Mouse (Mus musculus) kidney, embryonic 15.5 days (tissue): ENCODE results near the gene Dennd1b. TPM values are rescaled to one million over a fixed set of nuclear protein-coding genes. Genes with fewer than 3 reads are reported as not detected.

Source experiments
- ATAC-seq: fragments of 200-750 bp; cut with Nextera tagmentation; replicated peaks from 2 replicates; pipeline ENCODE4 v1.8.0; 2017; ENCODE audit warnings: moderate TSS enrichment; ENCODE audit not compliant: low FRiP score
- H3K27ac ChIP-seq: fragments of 300-500 bp; sonication (generic); 2 replicates; pipeline ENCODE4 v1.5.1; 2015; ENCODE audit warnings: mild to moderate bottlenecking, inconsistent platforms
- H3K27me3 ChIP-seq: fragments of 300-500 bp; sonication (generic); 2 replicates; pipeline ENCODE4 v1.6.1; 2015; ENCODE audit warnings: inconsistent platforms
- H3K36me3 ChIP-seq: fragments of 300-500 bp; sonication (generic); 2 replicates; pipeline ENCODE4 v1.6.1; 2015; ENCODE audit warnings: inconsistent platforms
- H3K4me1 ChIP-seq: fragments of 300-500 bp; sonication (generic); 2 replicates; pipeline ENCODE4 v1.6.1; 2015; ENCODE audit warnings: inconsistent platforms
- H3K4me2 ChIP-seq: fragments of 300-500 bp; sonication (generic); 2 replicates; pipeline ENCODE4 v1.6.1; 2015; ENCODE audit warnings: moderate library complexity, mild to moderate bottlenecking, inconsistent platforms
- H3K4me3 ChIP-seq: fragments of 300-500 bp; sonication (generic); replicated peaks from 2 replicates; pipeline ENCODE4 v1.5.1; 2015; ENCODE audit warnings: mild to moderate bottlenecking, inconsistent platforms
- H3K9ac ChIP-seq: fragments of 300-500 bp; sonication (generic); 2 replicates; pipeline ENCODE4 v1.6.1; 2015; ENCODE audit warnings: mild to moderate bottlenecking, inconsistent platforms
- H3K9me3 ChIP-seq: fragments of 300-500 bp; sonication (generic); replicated peaks from 2 replicates; pipeline ENCODE4 v1.6.1; 2016; ENCODE audit warnings: inconsistent platforms
- WGBS: fragments of 180-500 bp; shearing (Covaris S2); methylation state at CpG from one replicate; pipeline ENCODE4 v1.1.7; 2015; ENCODE audit warnings: mixed read lengths; 5-methylcytosine and 5-hydroxymethylcytosine counted together
- polyA plus RNA-seq: library from polyadenylated mRNA; unstranded; fragments of >200 nt; fragmentation: Nextera tagmentation; extraction: Ambion mirVana; gene quantifications from 2 replicates; pipeline ENCODE4 v1.2.1, GENCODE M21; 2015

Gene Dennd1b
- polyA plus RNA-seq, 1 experiment from 2014 or later = 8.2 TPM

DNA sequence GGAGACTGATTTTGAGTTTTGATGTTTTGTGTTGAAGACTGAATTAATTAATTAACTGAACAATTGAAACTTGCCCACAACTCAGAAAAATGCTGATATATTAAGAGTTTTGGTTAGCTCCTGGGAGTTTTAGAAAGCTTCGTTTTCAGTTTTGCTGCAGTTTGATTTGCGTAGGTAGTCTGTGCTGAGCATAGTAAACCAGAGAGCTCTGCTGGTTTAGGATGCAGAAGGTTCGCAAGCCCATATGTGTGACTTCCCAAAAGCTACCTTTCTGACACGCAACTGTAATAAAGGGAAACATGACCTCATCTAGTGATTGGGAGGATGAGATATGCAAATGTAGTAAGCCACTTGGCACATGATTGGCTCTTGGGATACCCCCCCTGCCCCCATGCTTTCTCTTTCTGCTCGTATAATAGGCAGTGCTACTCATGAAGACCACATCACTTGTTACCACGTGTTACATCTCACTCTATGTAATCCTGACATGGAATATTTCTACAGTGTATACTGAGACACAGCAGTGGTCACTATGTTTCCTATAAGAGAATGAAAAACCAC lies 23.6 kb upstream of the Dennd1b start:
- H3K9me3 ChIP-seq = no peaks in the 10 kb centered on the region
- H3K4me3 ChIP-seq = no peak overlapping the region
- no peaks in the 10 kb centered on the region for H3K36me3 ChIP-seq
- ATAC-seq = no peak
- H3K4me2 ChIP-seq = no peak overlapping the region
- no peaks in the 10 kb centered on the region for H3K27me3 ChIP-seq
- no peak overlapping the region for H3K27ac ChIP-seq
- no peak overlapping the region for H3K9ac ChIP-seq
- 69% methylated on average over 6 of the region's 6 CpGs for WGBS
- H3K4me1 ChIP-seq = no peaks in the 10 kb centered on the region

DNA sequence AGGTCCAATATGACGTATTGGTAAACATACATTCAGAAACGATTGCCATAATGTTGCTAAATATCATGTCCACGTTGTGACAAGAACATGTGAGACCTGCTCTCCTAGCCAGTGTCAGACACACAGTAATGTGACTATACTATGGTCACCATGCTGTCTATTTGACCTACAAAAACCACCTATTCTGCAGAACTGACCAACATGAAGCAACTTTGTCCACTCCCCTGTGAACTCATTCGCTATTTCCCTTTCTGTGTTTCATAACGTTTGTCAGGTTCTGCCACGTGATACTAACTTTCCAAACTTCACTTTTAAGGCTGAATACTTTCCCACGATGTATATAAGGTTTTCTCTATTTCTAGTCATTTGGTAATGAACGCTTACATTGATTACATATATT lies 22.8 kb upstream of the Dennd1b start:
- WGBS = 89% methylated on average over 8 of the region's 8 CpGs

DNA sequence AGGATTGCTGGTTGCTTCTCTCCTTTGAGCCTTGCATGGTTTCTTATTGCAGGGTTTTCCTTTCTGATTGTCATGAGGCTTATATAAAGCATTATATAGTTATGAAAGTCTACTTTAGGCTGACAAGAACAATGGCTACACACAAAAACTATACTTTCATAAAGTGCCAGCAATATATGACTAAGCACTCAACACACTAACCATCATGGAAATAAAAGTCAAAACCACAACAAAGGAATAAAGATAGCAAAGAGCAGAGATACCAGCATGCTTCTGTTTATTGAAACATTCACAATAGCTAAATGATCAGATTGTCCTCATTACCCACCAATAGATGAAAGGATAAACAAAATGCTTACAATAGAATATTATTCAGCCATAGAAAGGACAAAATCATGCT lies 11.1 kb upstream of the Dennd1b start:
- Histone ChIP-seq H3K27me3 (no peaks in the 10 kb centered on the region), H3K4me2 (no peak overlapping the region), H3K4me3 (no peak overlapping the region), H3K9me3 (no peaks in the 10 kb centered on the region), H3K27ac (no peak overlapping the region), H3K36me3 (no peaks in the 10 kb centered on the region), H3K4me1 (0 out of 2 replicates have a peak, but pooled peaks cover 3% of the 10 kb centered on the region), H3K9ac (no peak overlapping the region)
- ATAC-seq = no peak

More for the DNA sequence above, 22.8 kb upstream of the Dennd1b start:
- H3K27me3 ChIP-seq = no peaks in the 10 kb centered on the region
- no peak overlapping the region for H3K27ac ChIP-seq
- H3K9ac ChIP-seq = no peak overlapping the region
- no peak for ATAC-seq
- H3K9me3 ChIP-seq = no peaks in the 10 kb centered on the region
- H3K36me3 ChIP-seq = no peaks in the 10 kb centered on the region
- H3K4me2 ChIP-seq = no peak overlapping the region
- no peak overlapping the region for H3K4me3 ChIP-seq
- H3K4me1 ChIP-seq = no peaks in the 10 kb centered on the region

DNA sequence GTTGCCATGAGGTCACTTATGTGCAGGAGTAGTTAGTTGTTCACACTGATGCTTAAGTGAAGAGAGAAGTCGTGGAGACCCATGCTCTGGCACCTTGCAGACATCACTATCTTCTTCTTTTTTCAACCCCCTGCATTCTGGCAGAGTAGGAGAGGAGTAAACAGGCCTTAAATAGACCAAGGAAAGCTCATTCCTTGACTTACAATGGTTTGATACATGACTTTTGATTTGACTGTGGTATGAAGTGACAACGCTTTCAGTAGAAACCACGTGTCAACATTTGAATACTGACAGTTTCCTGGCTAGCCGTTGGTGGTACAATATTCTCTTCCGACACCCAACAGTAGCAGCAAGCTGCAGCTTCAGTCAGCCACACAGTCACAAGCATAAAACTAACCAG lies 8.3 kb upstream of the Dennd1b start:
- H3K27me3 ChIP-seq = no peaks in the 10 kb centered on the region
- 0 out of 2 replicates have a peak, but pooled peaks cover 5% of the 10 kb centered on the region for H3K4me1 ChIP-seq
- no peak overlapping the region for H3K27ac ChIP-seq
- H3K9me3 ChIP-seq = no peaks in the 10 kb centered on the region
- 80% methylated on average over 5 of the region's 5 CpGs for WGBS
- no peak for ATAC-seq
- no peak overlapping the region for H3K4me2 ChIP-seq
- no peaks in the 10 kb centered on the region for H3K36me3 ChIP-seq
- no peak overlapping the region for H3K9ac ChIP-seq
- no peak overlapping the region for H3K4me3 ChIP-seq

DNA sequence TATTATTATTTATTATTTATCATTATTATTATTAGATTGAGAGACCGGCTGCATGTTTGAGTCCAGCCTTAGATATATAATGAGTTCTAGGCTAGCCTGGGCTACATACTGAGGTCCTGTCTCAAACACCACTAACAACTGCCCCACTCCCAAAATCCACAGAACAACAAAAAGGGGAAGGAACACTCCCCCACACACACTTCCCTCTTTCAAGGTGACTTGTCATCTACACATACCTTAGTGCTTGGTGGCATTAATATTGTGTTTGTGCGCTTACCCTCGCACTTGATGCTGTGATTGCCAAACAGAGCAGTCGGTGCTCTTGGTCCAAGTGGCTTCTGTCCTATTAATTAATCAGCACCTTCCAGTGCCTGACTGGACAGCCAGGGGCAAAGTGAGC lies 7.8 kb upstream of the Dennd1b start:
- Histone ChIP-seq H3K9ac (no peak overlapping the region), H3K4me2 (no peak overlapping the region), H3K36me3 (no peaks in the 10 kb centered on the region), H3K9me3 (no peaks in the 10 kb centered on the region), H3K27me3 (no peaks in the 10 kb centered on the region), H3K27ac (no peak overlapping the region), H3K4me1 (0 out of 2 replicates have a peak, but pooled peaks cover 7% of the 10 kb centered on the region), H3K4me3 (no peak overlapping the region)
- 91% methylated on average over 4 of the region's 4 CpGs for WGBS
- ATAC-seq = no peak

DNA sequence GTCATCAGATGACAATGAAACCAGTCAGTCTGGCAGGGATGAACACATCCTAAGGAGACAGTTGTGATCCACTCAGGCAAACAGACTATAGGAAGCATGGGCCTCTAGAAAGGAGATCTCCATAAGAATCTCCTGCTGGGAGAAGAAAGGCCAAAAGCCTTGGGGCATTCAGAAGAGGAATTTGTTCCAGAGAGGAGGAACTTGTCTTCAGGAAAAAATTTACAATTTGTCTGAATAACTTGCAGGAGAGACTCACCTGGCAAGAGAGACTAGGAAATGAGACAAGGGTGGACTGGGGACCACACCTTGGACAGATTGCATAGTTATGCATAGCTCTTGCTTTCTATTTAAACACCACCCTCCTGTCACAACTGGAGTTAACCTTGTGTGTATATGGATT lies 6.7 kb upstream of the Dennd1b start:
- Histone ChIP-seq H3K4me1 (0 out of 2 replicates have a peak, but pooled peaks cover 7% of the 10 kb centered on the region), H3K4me2 (no peak overlapping the region), H3K27ac (no peak overlapping the region), H3K27me3 (no peaks in the 10 kb centered on the region), H3K9me3 (no peaks in the 10 kb centered on the region), H3K36me3 (no peaks in the 10 kb centered on the region), H3K4me3 (no peak overlapping the region), H3K9ac (no peak overlapping the region)
- ATAC-seq = no peak

DNA sequence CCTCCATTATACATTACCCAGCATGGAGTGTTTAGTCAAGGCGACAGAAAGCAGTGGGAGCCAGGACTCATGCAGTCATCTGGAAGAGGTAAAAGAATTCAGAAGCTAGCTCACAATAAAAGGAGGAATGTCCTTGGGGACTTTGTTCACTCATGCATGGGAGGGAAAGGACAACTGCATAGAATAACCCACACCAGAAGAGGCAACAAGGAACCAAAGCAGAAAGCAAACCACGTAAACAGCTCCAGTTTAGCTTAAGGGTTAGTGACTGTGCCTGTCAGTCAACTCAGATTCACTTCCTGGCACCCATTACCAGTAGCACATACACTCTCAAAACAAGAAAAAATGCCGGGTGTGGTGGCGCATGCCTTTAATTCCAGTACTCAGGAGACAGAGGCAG lies 6.1 kb upstream of the Dennd1b start:
- Histone ChIP-seq H3K9me3 (no peaks in the 10 kb centered on the region), H3K9ac (no peak overlapping the region), H3K4me3 (no peak overlapping the region), H3K27ac (no peak overlapping the region), H3K4me1 (0 out of 2 replicates have a peak, but pooled peaks cover 7% of the 10 kb centered on the region), H3K4me2 (no peak overlapping the region), H3K36me3 (no peaks in the 10 kb centered on the region), H3K27me3 (no peaks in the 10 kb centered on the region)
- 68% methylated on average over 4 of the region's 4 CpGs for WGBS
- no peak; the same call in 1 of the 2 replicates for ATAC-seq

DNA sequence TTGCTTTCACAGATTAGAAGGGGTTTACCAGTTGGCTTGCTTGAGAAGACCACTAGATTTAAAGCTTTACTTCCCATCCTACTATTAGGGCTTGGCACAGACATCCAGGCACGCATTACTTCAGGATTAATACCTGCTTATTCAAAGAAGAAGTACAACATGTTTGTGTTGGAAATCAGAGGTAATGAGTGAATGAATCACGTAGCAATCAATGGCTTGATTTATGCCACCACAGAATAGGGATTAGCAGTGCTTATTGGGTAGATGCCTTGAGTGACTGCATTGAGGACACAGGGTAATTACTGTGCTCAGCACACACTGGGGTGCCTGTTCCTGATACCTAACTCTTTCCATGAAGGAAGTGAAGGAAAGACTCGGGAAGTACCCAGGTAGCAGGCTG lies 4.4 kb upstream of the Dennd1b start:
- H3K4me1 ChIP-seq = peaks cover 13% of the 10 kb centered on the region
- H3K9ac ChIP-seq = no peak overlapping the region
- no peaks in the 10 kb centered on the region for H3K36me3 ChIP-seq
- H3K4me2 ChIP-seq = no peak overlapping the region
- H3K27me3 ChIP-seq = no peaks in the 10 kb centered on the region
- 83% methylated on average over 3 of the region's 3 CpGs for WGBS
- H3K9me3 ChIP-seq = no peaks in the 10 kb centered on the region
- ATAC-seq = no peak
- H3K4me3 ChIP-seq = no peak overlapping the region
- no peak overlapping the region for H3K27ac ChIP-seq

DNA sequence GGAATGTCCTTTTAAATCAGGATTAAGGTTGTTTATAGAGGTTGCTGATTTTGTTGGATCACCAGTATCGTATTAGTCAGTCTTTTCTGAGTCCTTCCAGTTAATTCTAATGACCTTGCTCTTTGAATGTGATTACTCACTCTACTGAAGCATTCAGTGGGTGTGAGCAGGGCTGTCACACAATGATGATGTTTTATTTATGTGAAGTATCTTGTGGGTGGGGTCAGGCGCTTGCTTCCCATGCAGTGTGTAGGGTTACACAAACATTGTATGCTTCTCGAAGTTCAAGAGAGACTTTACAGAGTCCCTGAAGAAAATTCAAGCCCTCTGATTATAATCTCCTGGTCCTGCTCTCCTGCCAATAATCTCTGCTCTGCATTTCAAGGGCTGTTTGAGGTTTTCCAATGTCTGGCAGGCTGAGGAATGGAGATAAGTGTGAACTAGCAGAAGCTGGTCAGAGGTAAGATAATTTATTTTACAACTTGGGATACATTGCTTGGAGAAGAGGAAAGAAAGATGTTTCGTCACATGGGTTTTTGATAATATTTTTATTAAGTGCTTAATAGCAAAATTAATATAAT lies 3.2 kb upstream of the Dennd1b start:
- Histone ChIP-seq H3K4me3 (no peak overlapping the region), H3K36me3 (no peaks in the 10 kb centered on the region), H3K27me3 (no peaks in the 10 kb centered on the region), H3K4me1 (peaks cover 15% of the 10 kb centered on the region), H3K9me3 (no peaks in the 10 kb centered on the region), H3K4me2 (no peak overlapping the region), H3K9ac (no peak overlapping the region), H3K27ac (peak overlapping the region; percentile 24; the same call in 1 of the 2 replicates)
- ATAC-seq = no peak
- 40% methylated on average over 4 of the region's 4 CpGs for WGBS

DNA sequence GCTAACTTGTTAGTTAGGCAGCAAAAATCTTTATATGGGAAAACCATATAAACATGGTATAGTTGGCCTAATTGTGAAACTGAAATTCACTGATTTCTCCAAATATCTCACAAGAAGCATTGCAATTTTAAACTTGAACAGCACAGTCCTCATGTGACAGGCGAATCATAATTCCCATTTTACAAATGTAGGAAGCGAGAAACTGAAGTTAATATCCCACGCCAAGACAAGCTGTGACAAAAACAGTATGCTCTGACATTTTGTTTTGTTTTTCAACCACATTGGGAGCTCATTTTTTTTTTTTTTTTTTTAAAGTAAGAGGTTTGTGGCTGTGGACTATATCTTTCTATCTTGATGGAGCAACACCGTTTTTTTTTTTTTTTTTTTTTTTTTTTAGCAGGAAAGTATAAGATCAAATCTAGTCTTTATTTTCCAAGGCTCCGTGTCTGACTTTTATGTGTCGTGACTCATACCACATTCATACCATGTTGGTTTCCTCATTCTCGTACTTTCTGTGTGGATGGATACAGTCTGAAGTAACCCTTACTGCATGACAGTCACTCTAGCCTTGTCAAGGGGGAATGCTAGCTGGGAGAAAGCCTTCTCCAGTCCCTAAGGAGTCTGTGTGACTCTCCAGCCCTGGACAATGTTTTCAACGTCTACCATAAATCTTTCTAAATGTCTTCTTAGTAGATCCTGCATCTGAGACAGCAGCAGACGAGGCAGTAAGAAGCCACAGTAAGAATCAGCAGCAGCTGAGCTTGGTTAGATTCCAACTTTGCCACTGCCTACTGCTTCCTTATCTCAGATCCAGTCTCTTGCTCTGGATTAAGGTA lies 751 bp upstream of the Dennd1b start:
- peak overlapping the region; percentile 88 for H3K4me3 ChIP-seq
- peaks cover 10% of the 10 kb centered on the region; the same call in 1 of the 2 replicates for H3K36me3 ChIP-seq
- peaks cover 12% of the 10 kb centered on the region for H3K4me1 ChIP-seq
- 51% methylated on average over 9 of the region's 9 CpGs for WGBS
- H3K9ac ChIP-seq = no peak overlapping the region; the same call in 1 of the 2 replicates
- H3K27me3 ChIP-seq = no peaks in the 10 kb centered on the region
- H3K4me2 ChIP-seq = peak overlapping the region; percentile 81
- peak overlapping the region; percentile 93 for H3K27ac ChIP-seq
- no peak; the same call in 1 of the 2 replicates for ATAC-seq
- no peaks in the 10 kb centered on the region for H3K9me3 ChIP-seq

DNA sequence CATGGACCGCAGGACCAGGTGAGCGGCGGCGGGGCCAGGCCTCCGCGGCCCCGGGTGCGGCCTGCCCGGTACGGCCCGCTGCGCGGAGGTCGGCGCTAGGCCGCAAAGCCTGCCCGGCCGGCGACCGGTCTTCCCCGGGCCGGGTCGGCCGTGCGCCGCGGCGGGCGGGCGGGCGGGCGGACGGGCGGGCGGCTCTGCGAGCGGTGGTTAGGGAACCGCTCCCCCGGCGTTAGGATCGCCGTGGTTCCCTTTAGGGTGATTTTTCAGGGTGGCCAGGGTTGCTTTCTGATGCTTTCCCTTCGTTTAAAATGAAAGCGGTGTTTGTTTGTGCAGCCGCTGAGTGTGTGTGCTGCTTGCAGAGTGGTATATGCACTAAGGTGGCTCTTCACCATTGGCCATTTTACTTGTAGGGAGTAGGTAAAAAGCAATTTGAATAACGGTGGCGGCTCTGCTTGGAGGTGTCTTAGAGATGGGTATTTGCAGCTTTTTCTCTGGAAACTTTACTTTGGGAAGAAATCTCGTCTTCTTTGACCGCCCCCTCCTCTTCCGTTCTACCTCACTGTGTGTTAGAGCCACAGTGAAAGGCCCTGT lies 728 bp downstream of the Dennd1b start:
- Histone ChIP-seq H3K4me2 (peak overlapping the region; percentile 81), H3K4me3 (peak overlapping the region; percentile 88), H3K9ac (peak overlapping the region; percentile 91), H3K4me1 (peaks cover 12% of the 10 kb centered on the region), H3K27me3 (no peaks in the 10 kb centered on the region), H3K27ac (peak overlapping the region; percentile 93), H3K36me3 (peaks cover 10% of the 10 kb centered on the region; the same call in 1 of the 2 replicates), H3K9me3 (no peaks in the 10 kb centered on the region)
- peak; percentile 91 for ATAC-seq
- WGBS = under 1% methylated on average over 49 of the region's 50 CpGs

DNA sequence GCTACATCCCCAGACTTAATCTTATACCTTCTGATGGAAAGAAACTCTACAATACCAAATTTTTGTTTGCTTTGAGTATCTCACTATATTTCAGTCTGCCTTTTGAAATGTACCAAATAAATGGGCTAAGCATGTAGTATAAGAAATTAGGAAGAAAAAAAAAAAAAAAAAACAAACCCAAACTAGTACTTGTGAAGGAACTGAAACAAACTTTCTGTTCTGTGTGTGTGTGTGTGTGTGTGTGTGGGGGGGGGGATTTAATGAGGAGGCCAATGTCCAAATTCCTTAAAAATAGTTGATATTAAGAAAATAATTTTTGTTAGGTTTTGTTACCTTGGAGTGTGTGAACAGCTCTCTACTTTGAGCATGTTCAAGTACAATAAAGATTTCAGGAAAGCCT lies 1.8 kb downstream of the Dennd1b start:
- H3K27ac ChIP-seq = no peak overlapping the region
- no peak overlapping the region for H3K9ac ChIP-seq
- peaks cover 10% of the 10 kb centered on the region; the same call in 1 of the 2 replicates for H3K36me3 ChIP-seq
- H3K4me2 ChIP-seq = no peak overlapping the region
- no peaks in the 10 kb centered on the region for H3K27me3 ChIP-seq
- H3K4me1 ChIP-seq = peaks cover 9% of the 10 kb centered on the region
- H3K4me3 ChIP-seq = no peak overlapping the region
- no peaks in the 10 kb centered on the region for H3K9me3 ChIP-seq
- no peak for ATAC-seq
